Mouse (Mus musculus) myocyte (in vitro differentiated cells): ENCODE results near the gene Lsmem1. TPM values are rescaled to one million over a fixed set of nuclear protein-coding genes. Genes with fewer than 3 reads are reported as not detected.

Experiments used
- H3K27me3 ChIP-seq: one replicate; pipeline ENCODE4 v1.6.1; 2011; ENCODE audit not compliant: control insufficient read depth, insufficient read depth, insufficient read length
- H3K36me3 ChIP-seq: one replicate; pipeline ENCODE4 v1.6.1; 2011; ENCODE audit not compliant: control insufficient read depth, insufficient read depth
- H3K4me2 ChIP-seq: one replicate; pipeline ENCODE4 v1.6.1; 2011; ENCODE audit warnings: low read depth, control low read depth
- H3K4me3 ChIP-seq: one replicate; pipeline ENCODE4 v1.5.1; 2011; ENCODE audit warnings: mild to moderate bottlenecking, control low read depth, moderate library complexity
- H3K79me2 ChIP-seq: one replicate; pipeline ENCODE4 v1.6.1; 2011; ENCODE audit not compliant: control insufficient read depth, insufficient read depth
- H3ac ChIP-seq: one replicate; pipeline ENCODE4 v1.6.1; 2011; ENCODE audit not compliant: control insufficient read depth, insufficient read length
- CEBPB ChIP-seq: IDR thresholded peaks from 2 replicates; pipeline ENCODE4 v1.6.1; 2011; ENCODE audit warnings: mild to moderate bottlenecking, moderate library complexity; ENCODE audit not compliant: poor library complexity, insufficient read depth, severe bottlenecking
- E2F4 ChIP-seq: IDR thresholded peaks from one replicate; pipeline ENCODE4 v1.6.1; 2011; ENCODE audit warnings: mild to moderate bottlenecking, control low read depth, moderate library complexity; ENCODE audit not compliant: insufficient read depth
- MAX ChIP-seq: IDR thresholded peaks from one replicate; pipeline ENCODE4 v1.6.1; 2011; ENCODE audit warnings: low read depth, mild to moderate bottlenecking, control low read depth
- MYOD1 ChIP-seq, 3 experiments: IDR thresholded peaks; one replicate each; pipeline ENCODE4 v1.6.1; 2011; ENCODE audit warnings: control low read depth in 2 of 3, low read depth in 2 of 3, mild to moderate bottlenecking in 2 of 3, moderate library complexity in 1 of 3; ENCODE audit not compliant: insufficient read length in 2 of 3, control insufficient read depth in 1 of 3
- MYOG ChIP-seq, 3 experiments: IDR thresholded peaks; one replicate each; pipeline ENCODE4 v1.6.1; 2011; ENCODE audit warnings: control low read depth in 2 of 3, low read depth in 2 of 3, mild to moderate bottlenecking in 2 of 3; ENCODE audit not compliant: insufficient read length in 2 of 3, control insufficient read depth in 1 of 3, insufficient read depth in 1 of 3
- POLR2A ChIP-seq: IDR thresholded peaks from one replicate; pipeline ENCODE4 v1.6.1; 2011; ENCODE audit warnings: low read depth, mild to moderate bottlenecking, control low read depth, moderate library complexity; ENCODE audit not compliant: insufficient read length
- POLR2AphosphoS2 ChIP-seq: IDR thresholded peaks from one replicate; pipeline ENCODE4 v1.6.1; 2011; ENCODE audit warnings: low read depth, control low read depth; ENCODE audit not compliant: insufficient read length
- REST ChIP-seq: IDR thresholded peaks from one replicate; pipeline ENCODE4 v1.6.1; 2011; ENCODE audit warnings: mild to moderate bottlenecking, control low read depth, moderate library complexity; ENCODE audit not compliant: insufficient read depth, insufficient read length
- SRF ChIP-seq: IDR thresholded peaks from one replicate; pipeline ENCODE4 v1.6.1; 2011; ENCODE audit warnings: low read depth; ENCODE audit not compliant: control insufficient read depth, insufficient read length
- TCF12 ChIP-seq: IDR thresholded peaks from one replicate; pipeline ENCODE4 v1.6.1; 2011; ENCODE audit warnings: mild to moderate bottlenecking, control low read depth; ENCODE audit not compliant: poor library complexity, insufficient read depth, severe bottlenecking
- TCF3 ChIP-seq: IDR thresholded peaks from one replicate; pipeline ENCODE4 v1.6.1; 2011; ENCODE audit warnings: low read depth, control low read depth; ENCODE audit not compliant: insufficient read length
- USF1 ChIP-seq: IDR thresholded peaks from one replicate; pipeline ENCODE4 v1.6.1; 2011; ENCODE audit warnings: low read depth, mild to moderate bottlenecking, control low read depth, moderate library complexity
- polyA plus RNA-seq: library from polyadenylated mRNA; unstranded; fragments of >200 nt; fragmentation: generic; extraction: Trizol; gene quantifications from one replicate; pipeline ENCODE4 v1.2.1, GENCODE M21; 2012; ENCODE audit warnings: missing spikeins

Lsmem1 gene
- polyA plus RNA-seq, 1 experiment: 0.22 TPM

DNA sequence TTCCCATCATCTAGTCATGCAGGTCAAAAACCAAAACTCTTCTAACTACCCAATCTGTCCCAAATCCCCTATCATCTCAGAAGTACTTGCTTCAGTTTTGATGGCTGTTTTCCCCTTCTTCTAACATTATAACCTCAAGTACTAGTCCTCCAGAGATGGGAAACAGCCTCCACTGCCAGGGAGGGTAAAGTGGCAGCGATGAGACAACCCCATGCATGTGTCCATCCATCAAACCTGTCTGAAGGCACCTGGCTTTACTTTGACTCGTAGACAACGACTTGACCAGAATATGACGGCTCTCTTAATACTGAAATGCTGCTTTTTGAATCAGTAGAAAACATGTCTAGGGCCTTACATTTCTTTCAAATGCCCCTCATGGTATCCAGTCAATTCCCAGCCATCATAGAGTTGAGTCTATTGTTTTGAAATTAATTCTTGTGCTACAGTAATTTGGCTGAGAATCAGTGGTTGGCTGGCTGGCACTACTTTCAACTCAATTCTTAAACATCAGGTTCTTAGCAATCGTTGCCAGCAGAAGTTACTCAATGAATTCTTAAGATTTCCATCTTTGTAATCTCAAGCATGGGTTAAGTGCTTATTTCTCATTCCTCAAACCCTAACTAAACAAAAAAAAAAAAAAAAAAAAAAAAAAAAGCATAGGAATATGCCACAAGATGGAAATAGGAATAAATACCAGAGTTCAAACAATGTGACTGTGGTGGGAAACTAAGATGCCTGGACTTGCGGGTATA lies 1.4 kb upstream of the Lsmem1 start:
- peaks cover 54% of the 10 kb centered on the region for H3K36me3 ChIP-seq
- no peaks in the 10 kb centered on the region for H3K79me2 ChIP-seq
- H3ac ChIP-seq: no peak overlapping the region
- TF ChIP-seq POLR2AphosphoS2: peak; percentile 61
- TF ChIP-seq MAX: no peak
- no peaks in the 10 kb centered on the region for H3K27me3 ChIP-seq
- H3K4me3 ChIP-seq: no peak overlapping the region
- H3K4me2 ChIP-seq: no peak overlapping the region

- no peak overlapping the region for H3K4me3 ChIP-seq
- no peaks in the 10 kb centered on the region for H3K79me2 ChIP-seq
- H3K27me3 ChIP-seq: no peaks in the 10 kb centered on the region
- H3K4me2 ChIP-seq: no peak overlapping the region
- TF ChIP-seq TCF12: no peak
- TF ChIP-seq E2F4: no peak
- peak; percentile 71 for TF ChIP-seq POLR2AphosphoS2
- TF ChIP-seq MYOD1 (IDR thresholded peaks at IDR 0.05; ENCODE audit: control insufficient read depth in 1 of 3, insufficient read length in 2 of 3, low read depth in 2 of 3): peak in 1 of 3 experiments; percentile 12
- TF ChIP-seq CEBPB: no peak
- TF ChIP-seq SRF: no peak
- no peak for TF ChIP-seq TCF3
- TF ChIP-seq MAX: no peak
- TF ChIP-seq MYOG (IDR thresholded peaks at IDR 0.05; ENCODE audit: control insufficient read depth in 1 of 3, insufficient read depth in 1 of 3, insufficient read length in 2 of 3, low read depth in 2 of 3): no peak
- H3K36me3 ChIP-seq: peaks cover 46% of the 10 kb centered on the region
- no peak overlapping the region for H3ac ChIP-seq
Measured at GRCm38 (mm10) chr12:40199795-40200402, 609 bp upstream of the Lsmem1 start.

DNA sequence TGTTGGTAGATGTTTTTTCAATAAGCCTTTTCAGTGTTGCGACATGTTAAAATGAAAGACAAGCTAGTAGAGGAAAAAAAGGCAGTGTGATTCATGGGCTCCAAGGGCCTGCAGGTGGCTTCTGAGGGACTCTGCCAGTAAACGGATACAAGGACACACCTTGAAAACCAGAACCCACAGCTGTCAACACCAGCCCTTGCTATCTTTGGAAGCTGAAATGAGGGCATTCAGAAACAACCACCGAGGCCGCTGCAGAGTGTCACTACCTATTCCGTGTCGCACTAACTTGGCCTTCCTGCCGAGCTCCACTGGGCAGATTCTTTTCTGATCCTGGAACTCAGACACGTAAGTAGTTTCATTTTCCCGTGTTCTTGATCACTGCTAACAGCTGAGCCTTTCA lies 863 bp downstream of the Lsmem1 start:
- H3K4me2 ChIP-seq: peak overlapping the region; percentile 58
- no peak overlapping the region for H3K4me3 ChIP-seq
- H3K36me3 ChIP-seq: peaks cover 31% of the 10 kb centered on the region
- no peaks in the 10 kb centered on the region for H3K27me3 ChIP-seq
- no peak overlapping the region for H3ac ChIP-seq
- TF ChIP-seq POLR2A (no peak), USF1 (no peak), TCF12 (no peak), CEBPB (peak; percentile 35; the same call in 1 of the 2 replicates), MYOD1 (IDR thresholded peaks at IDR 0.05; ENCODE audit: control insufficient read depth in 1 of 3, insufficient read length in 2 of 3, low read depth in 2 of 3) (peak in 1 of 3 experiments; percentile 58), REST (no peak), MAX (no peak), E2F4 (no peak), SRF (no peak), TCF3 (no peak), POLR2AphosphoS2 (peak; percentile 52), MYOG (IDR thresholded peaks at IDR 0.05; ENCODE audit: control insufficient read depth in 1 of 3, insufficient read depth in 1 of 3, insufficient read length in 2 of 3, low read depth in 2 of 3) (peak in 1 of 3 experiments; percentile 69)
- no peaks in the 10 kb centered on the region for H3K79me2 ChIP-seq

- H3K27me3 ChIP-seq: no peaks in the 10 kb centered on the region
- TF ChIP-seq POLR2A (no peak), SRF (no peak), CEBPB (no peak), TCF3 (no peak), TCF12 (no peak)
- no peak overlapping the region for H3K4me3 ChIP-seq
- peaks cover 28% of the 10 kb centered on the region for H3K36me3 ChIP-seq
- H3K4me2 ChIP-seq: peak overlapping the region; percentile 58
- H3ac ChIP-seq: no peak overlapping the region
- no peaks in the 10 kb centered on the region for H3K79me2 ChIP-seq
Measured at GRCm38 (mm10) chr12:40198019-40198418, 1.3 kb downstream of the Lsmem1 start.

DNA sequence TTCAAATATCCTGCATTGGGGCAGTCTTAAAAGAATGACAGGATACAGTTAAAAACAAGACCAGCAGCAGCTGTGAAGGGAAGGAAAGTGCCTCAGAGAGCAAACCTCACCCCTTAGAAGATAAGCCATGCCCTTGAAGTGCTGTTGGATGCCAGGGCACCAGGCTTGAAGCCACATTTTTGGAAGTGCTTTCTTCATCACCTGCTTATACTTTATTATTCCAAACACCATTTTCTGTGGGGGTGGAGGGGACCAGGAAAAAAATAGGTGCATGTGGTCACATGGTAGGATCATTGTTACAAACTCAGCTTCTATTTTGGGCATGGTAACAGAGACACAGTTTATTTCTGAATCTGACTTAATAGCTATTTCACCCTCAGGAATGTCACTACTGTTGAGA lies 1.8 kb downstream of the Lsmem1 start:
- Histone ChIP-seq H3K36me3 (peaks cover 23% of the 10 kb centered on the region), H3K4me3 (no peak overlapping the region), H3ac (no peak overlapping the region), H3K27me3 (no peaks in the 10 kb centered on the region), H3K79me2 (no peaks in the 10 kb centered on the region), H3K4me2 (no peak overlapping the region)
- TF ChIP-seq CEBPB (no peak), E2F4 (no peak), MAX (no peak), TCF3 (no peak), SRF (no peak), USF1 (peak; percentile 79), MYOD1 (IDR thresholded peaks at IDR 0.05; ENCODE audit: control insufficient read depth in 1 of 3, insufficient read length in 2 of 3, low read depth in 2 of 3) (peak; percentile 15 to 68 (median 34)), POLR2AphosphoS2 (no peak), POLR2A (no peak), REST (no peak), MYOG (IDR thresholded peaks at IDR 0.05; ENCODE audit: control insufficient read depth in 1 of 3, insufficient read depth in 1 of 3, insufficient read length in 2 of 3, low read depth in 2 of 3) (peak in 2 of 3 experiments; percentile 46 to 63), TCF12 (no peak)
